Mouse (Mus musculus) liver, embryonic 14.5 days (tissue): ENCODE measurements around the gene Phactr1. TPM values are rescaled to one million over a fixed set of nuclear protein-coding genes. Genes with fewer than 3 reads are reported as not detected.

Source experiments
- ATAC-seq: fragments of 200-750 bp; cut with Nextera tagmentation; 2 replicates; pipeline ENCODE4 v1.8.0; 2017; ENCODE audit warnings: moderate number of reproducible peaks, mild to moderate bottlenecking, moderate library complexity; ENCODE audit not compliant: insufficient read depth
- DNase-seq, 3 experiments: peaks; one replicate each; pipeline ENCODE4 v3.0.0-alpha.2; 2012 to 2013; ENCODE audit warnings: low read depth in 3 of 3, low spot score in 3 of 3
- H3K27ac ChIP-seq: fragments of 300-500 bp; sonication (generic); 2 replicates; pipeline ENCODE4 v1.5.1; 2014; ENCODE audit warnings: moderate library complexity, mild to moderate bottlenecking, control low read depth, inconsistent platforms
- H3K27me3 ChIP-seq: fragments of 300-500 bp; sonication (generic); 2 replicates; pipeline ENCODE4 v1.6.1; 2014; ENCODE audit warnings: mild to moderate bottlenecking, low read length, moderate library complexity; ENCODE audit not compliant: control insufficient read depth, insufficient read depth
- H3K36me3 ChIP-seq: fragments of 300-500 bp; sonication (generic); replicated peaks from 2 replicates; pipeline ENCODE4 v1.6.1; 2014; ENCODE audit warnings: low read depth; ENCODE audit not compliant: control insufficient read depth, insufficient read depth
- H3K4me1 ChIP-seq, 2 experiments: fragments of 200-500 bp in 1 of 2; fragments of 300-500 bp in 1 of 2; sonication (generic) in 1 of 2; replicated peaks; 2 replicates each; pipeline ENCODE4 v1.6.1; 2012 to 2014; ENCODE audit warnings: antibody characterized with exemption in 1 of 2, inconsistent platforms in 1 of 2, low read length in 1 of 2; ENCODE audit not compliant: control insufficient read depth in 2 of 2, insufficient read depth in 2 of 2
- H3K4me2 ChIP-seq: fragments of 300-500 bp; sonication (generic); 2 replicates; pipeline ENCODE4 v1.6.1; 2014; ENCODE audit warnings: low read depth, mild to moderate bottlenecking, control low read depth, moderate library complexity
- H3K4me3 ChIP-seq, 2 experiments: fragments of 200-500 bp in 1 of 2; fragments of 300-500 bp in 1 of 2; sonication (generic) in 1 of 2; 2 replicates each; pipeline ENCODE4 v1.5.1; 2012 to 2014; ENCODE audit warnings: low read depth in 2 of 2, low read length in 2 of 2, mild to moderate bottlenecking in 2 of 2, control low read depth in 1 of 2, inconsistent platforms in 1 of 2, moderate library complexity in 1 of 2; ENCODE audit not compliant: insufficient read depth in 1 of 2
- H3K9ac ChIP-seq: fragments of 300-500 bp; sonication (generic); replicated peaks from 2 replicates; pipeline ENCODE4 v1.6.1; 2014; ENCODE audit warnings: mild to moderate bottlenecking, control low read depth, moderate library complexity
- H3K9me3 ChIP-seq: fragments of 300-500 bp; sonication (generic); 2 replicates; pipeline ENCODE4 v1.6.1; 2016; ENCODE audit warnings: low read length, mixed read lengths; ENCODE audit not compliant: control insufficient read depth
- CTCF ChIP-seq: IDR thresholded peaks from 2 replicates; pipeline ENCODE4 v1.5.1; 2016; ENCODE audit warnings: antibody characterized with exemption, low read depth, control low read depth
- EP300 ChIP-seq: IDR thresholded peaks from 2 replicates; pipeline ENCODE4 v1.6.1; 2016; ENCODE audit warnings: antibody characterized with exemption, low read depth
- WGBS: fragments of 180-500 bp; shearing (Covaris S2); extraction: QIAGEN DNeasy Blood & Tissue Kit; methylation state at CpG from one replicate; pipeline ENCODE4 v1.1.7; 2014; ENCODE audit not compliant: insufficient replicate concordance; 5-methylcytosine and 5-hydroxymethylcytosine counted together
- polyA plus RNA-seq, 2 experiments: library from polyadenylated mRNA; depleted of rRNA in 1 of 2; stranded (reverse) in 1 of 2; unstranded in 1 of 2; fragments of >200 nt; fragmentation: Nextera tagmentation in 1 of 2; extraction: Ambion mirVana in 1 of 2; gene quantifications; 2 replicates each; pipeline versions ENCODE4 v1.2.1 to v1.2.3; 2012 to 2014

The Phactr1 gene
- polyA plus RNA-seq, 2 experiments, result 0.15 to 0.21 TPM

DNA sequence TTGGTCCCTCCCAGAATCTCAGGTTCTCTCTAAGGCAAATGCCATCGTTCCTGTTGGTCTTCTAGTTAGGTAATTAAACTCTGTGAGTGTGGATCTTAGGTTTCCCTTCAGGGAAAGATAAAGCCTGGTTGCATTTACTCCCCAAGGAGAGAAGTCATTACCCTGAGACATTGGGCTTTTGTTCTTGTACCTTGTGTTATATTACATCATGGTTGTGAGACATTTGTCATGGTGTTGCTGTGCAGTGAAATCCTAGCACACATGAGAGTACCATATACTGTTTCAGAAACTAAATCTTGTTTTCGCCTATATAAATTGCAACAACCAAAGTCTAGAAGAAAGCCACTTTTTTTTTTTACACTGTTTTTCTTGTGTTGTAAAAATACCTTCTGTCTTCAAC lies 93.6 kb downstream of the Phactr1 start:
- DNase-seq (no peak), ATAC-seq (no peak)
- Histone ChIP-seq H3K4me2 (no peak overlapping the region), H3K27ac (no peak overlapping the region), H3K4me3 (no peak overlapping the region), H3K9ac (no peak overlapping the region), H3K4me1 (no peaks in the 10 kb centered on the region), H3K27me3 (no peaks in the 10 kb centered on the region), H3K9me3 (no peaks in the 10 kb centered on the region), H3K36me3 (no peaks in the 10 kb centered on the region)
- 38% methylated on average over 2 of the region's 2 CpGs for WGBS
- TF ChIP-seq CTCF (no peak), EP300 (no peak)

DNA sequence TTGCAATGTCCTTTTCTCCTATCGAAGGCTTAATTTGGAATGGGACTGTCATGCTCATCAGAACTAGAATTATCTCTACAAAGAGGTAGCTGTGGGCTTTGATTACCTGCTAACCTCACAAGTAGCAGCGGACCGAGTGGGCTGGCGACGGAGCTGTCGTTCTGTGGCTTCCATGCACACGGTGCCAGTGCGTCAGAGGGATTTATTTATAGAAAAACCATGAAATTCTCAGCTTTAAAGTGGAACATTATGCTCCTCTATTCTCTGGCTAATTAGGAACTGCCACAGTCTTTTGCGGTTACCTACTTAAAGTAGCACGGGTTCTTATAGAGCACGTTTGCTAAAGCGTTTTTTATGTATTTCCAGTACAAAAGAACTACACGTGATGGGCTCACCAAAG lies 101.7 kb downstream of the Phactr1 start:
- 71% methylated on average over 13 of the region's 13 CpGs for WGBS
- no peaks in the 10 kb centered on the region for H3K4me1 ChIP-seq
- H3K4me2 ChIP-seq, result no peak overlapping the region
- H3K27me3 ChIP-seq, result no peaks in the 10 kb centered on the region
- no peaks in the 10 kb centered on the region for H3K9me3 ChIP-seq
- H3K4me3 ChIP-seq, result no peak overlapping the region
- H3K9ac ChIP-seq, result no peak overlapping the region
- DNase-seq, result no peak
- H3K36me3 ChIP-seq, result no peaks in the 10 kb centered on the region
- ATAC-seq, result no peak
- TF ChIP-seq EP300 (no peak), CTCF (no peak)
- no peak overlapping the region for H3K27ac ChIP-seq

DNA sequence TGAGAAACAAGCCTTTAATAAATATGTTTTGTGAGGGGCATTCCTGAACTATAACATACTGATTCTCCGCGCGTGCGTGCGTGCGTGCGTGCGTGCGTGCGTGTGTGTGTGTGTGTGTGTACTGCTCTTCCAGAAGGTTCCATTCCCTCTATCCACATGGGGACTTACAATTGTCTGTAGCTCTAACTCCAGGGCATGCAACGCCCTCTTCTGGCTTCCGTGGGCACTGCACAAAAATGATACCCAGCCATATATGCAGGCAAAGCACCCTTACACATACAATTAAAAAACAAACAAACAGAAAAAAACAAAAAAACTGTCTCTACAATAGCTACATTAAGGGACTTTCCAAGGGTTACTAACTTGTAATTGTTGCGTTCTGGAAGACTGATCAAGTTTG lies 108.8 kb downstream of the Phactr1 start:
- TF ChIP-seq CTCF (no peak), EP300 (no peak)
- H3K27me3 ChIP-seq, result no peaks in the 10 kb centered on the region
- no peaks in the 10 kb centered on the region for H3K9me3 ChIP-seq
- H3K36me3 ChIP-seq, result no peaks in the 10 kb centered on the region
- H3K4me1 ChIP-seq, result no peaks in the 10 kb centered on the region
- H3K9ac ChIP-seq, result no peak overlapping the region
- WGBS, result 76% methylated on average over 13 of the region's 13 CpGs
- ATAC-seq (no peak), DNase-seq (no peak)
- no peak overlapping the region for H3K4me3 ChIP-seq
- H3K4me2 ChIP-seq, result no peak overlapping the region
- no peak overlapping the region for H3K27ac ChIP-seq

DNA sequence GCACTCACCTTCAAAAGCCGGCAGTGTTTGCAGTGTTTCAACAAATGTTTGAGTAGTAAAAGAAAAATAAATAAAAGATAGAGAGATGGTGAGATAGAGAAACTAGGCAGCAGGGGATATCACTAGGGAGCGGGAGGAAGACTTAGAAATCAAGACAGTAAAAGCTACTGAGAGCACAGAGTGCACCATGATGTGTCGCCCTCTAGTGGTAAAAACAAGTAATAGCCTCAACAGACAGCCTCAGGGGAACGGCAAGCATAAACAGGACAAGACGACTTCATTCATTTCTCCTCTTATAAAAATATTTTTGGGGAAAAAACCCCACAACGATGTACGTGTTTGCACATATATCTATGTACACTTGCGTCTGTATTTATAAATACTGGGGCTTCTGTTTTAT lies 111.9 kb downstream of the Phactr1 start:
- H3K9ac ChIP-seq, result no peak overlapping the region
- H3K4me1 ChIP-seq, result no peaks in the 10 kb centered on the region
- DNase-seq (no peak), ATAC-seq (no peak)
- H3K4me3 ChIP-seq, result no peak overlapping the region
- TF ChIP-seq EP300 (no peak), CTCF (peak; percentile 67)
- 15% methylated on average over 8 of the region's 8 CpGs for WGBS
- no peaks in the 10 kb centered on the region for H3K9me3 ChIP-seq
- no peaks in the 10 kb centered on the region for H3K36me3 ChIP-seq
- no peak overlapping the region for H3K27ac ChIP-seq
- no peaks in the 10 kb centered on the region for H3K27me3 ChIP-seq
- no peak overlapping the region for H3K4me2 ChIP-seq

DNA sequence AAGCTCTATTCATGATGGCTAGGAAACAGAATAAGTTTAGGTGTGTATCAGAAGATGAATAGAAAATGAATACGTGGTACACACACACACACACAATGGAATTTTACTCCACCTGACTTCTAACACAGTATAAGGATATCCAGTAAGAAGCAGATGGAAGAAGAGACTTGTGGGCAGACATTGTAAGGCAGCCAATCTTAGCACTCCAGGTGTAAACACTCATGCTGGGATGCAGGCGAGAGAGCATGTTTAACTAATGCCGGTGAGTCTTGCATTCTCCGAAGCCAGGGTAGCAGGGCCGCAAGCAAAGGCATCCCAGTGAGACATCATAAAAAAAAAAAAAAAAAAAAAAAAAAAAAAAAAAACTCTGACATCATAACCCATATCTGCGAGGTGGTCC lies 120.1 kb downstream of the Phactr1 start:
- no peak overlapping the region for H3K27ac ChIP-seq
- 70% methylated on average over 6 of the region's 6 CpGs for WGBS
- no peak overlapping the region for H3K4me2 ChIP-seq
- no peak overlapping the region for H3K4me3 ChIP-seq
- no peak overlapping the region for H3K9ac ChIP-seq
- no peak for TF ChIP-seq EP300
- TF ChIP-seq CTCF, result no peak
- H3K9me3 ChIP-seq, result no peaks in the 10 kb centered on the region
- DNase-seq (no peak), ATAC-seq (no peak)
- no peaks in the 10 kb centered on the region for H3K4me1 ChIP-seq
- no peaks in the 10 kb centered on the region for H3K27me3 ChIP-seq
- H3K36me3 ChIP-seq, result no peaks in the 10 kb centered on the region
